23 mouse cellular contexts compared by ENCODE assay signal in genomic region chr10:43276116-43276659, GRCm38 (mm10). TPM values are rescaled to one million over a fixed set of nuclear protein-coding genes. Genes with fewer than 3 reads are reported as not detected.
A peak's percentile ranks its signal among the peaks of the same experiment; 100 is the strongest.
DNase-seq lines count a peak whose midpoint lies in the region; ATAC-seq and TF ChIP-seq lines count a peak whose summit lies in the region.
"Had no signal": no experiment of that assay in that cellular context is flagged by ENCODE, and none has a peak within 500 bp of the region (broad histone marks: within the 10 kb centered on the region; RNA-seq: fewer than 3 reads in every experiment).

No protein-coding gene starts in this region.

- no peaks in the 10 kb centered on the region for H3K9me3 ChIP-seq in neural tube, embryonic 13.5 days
- H3K9me3 ChIP-seq in neural tube, embryonic 15.5 days (replicated peaks), result no peaks in the 10 kb centered on the region
- no peaks in the 10 kb centered on the region for H3K9me3 ChIP-seq in forebrain, postnatal 0 days (ENCODE audit: low read length)
- H3K9me3 ChIP-seq: heart, embryonic 12.5 days; intestine, embryonic 15.5 days; limb, embryonic 12.5 days; liver, embryonic 12.5 days had no signal

- TF ChIP-seq CTCF in forebrain, postnatal 0 days (IDR thresholded peaks at IDR 0.05; ENCODE audit: low read depth), result no peak

- no peak overlapping the region for H3K9ac ChIP-seq in neural tube, embryonic 13.5 days
- no peak overlapping the region for H3K9ac ChIP-seq in neural tube, embryonic 15.5 days (replicated peaks)
- no peak overlapping the region for H3K9ac ChIP-seq in forebrain, postnatal 0 days
- H3K9ac ChIP-seq: heart, embryonic 12.5 days; hindbrain, embryonic 14.5 days; intestine, embryonic 15.5 days; limb, embryonic 12.5 days; liver, embryonic 12.5 days had no signal

- ATAC-seq in neural tube, embryonic 13.5 days (ENCODE audit: low read depth), result peak; percentile 51; the same call in 1 of the 2 replicates
- ATAC-seq in neural tube, embryonic 15.5 days (ENCODE audit: low FRiP score), result no peak
- ATAC-seq in forebrain, postnatal 0 days, result peak; percentile 44; the same call in 1 of the 2 replicates
- ATAC-seq: liver, embryonic 12.5 days had no signal

- intact Hi-C loops in heart, postnatal 25 days (cut with DNase I), result no loop called here

- peaks cover 7% of the 10 kb centered on the region; the same call in 1 of the 2 replicates for H3K27me3 ChIP-seq in neural tube, embryonic 13.5 days
- H3K27me3 ChIP-seq in neural tube, embryonic 15.5 days (replicated peaks), result no peaks in the 10 kb centered on the region
- H3K27me3 ChIP-seq in forebrain, postnatal 0 days (ENCODE audit: insufficient read depth, low read length), result no peaks in the 10 kb centered on the region
- H3K27me3 ChIP-seq: CH12.LX; heart, embryonic 12.5 days; intestine, embryonic 15.5 days; limb, embryonic 12.5 days; liver, embryonic 12.5 days had no signal

- peak; percentile 15 for DNase-seq in heart, adult 11 months
- no peak for DNase-seq in heart, postnatal 25 days (ENCODE audit: low spot score)
- DNase-seq in forebrain, postnatal 0 days, result no peak
- DNase-seq in kidney, postnatal 10 days, result no peak
- DNase-seq in urinary bladder, postnatal 4 days (ENCODE audit: low spot score in 2 of 2), result no peak
- DNase-seq: adrenal gland, adult 8-10 months; cerebellum, adult 11 months; cerebellum, postnatal 14 days; embryo, embryonic 11 days; gastrocnemius, adult 2 months; heart, postnatal 14 days; kidney, postnatal 4 days; lung, adult 2 months; lung, postnatal 36 days; thymus, postnatal 36 days had no signal

- peaks cover 32% of the 10 kb centered on the region for H3K4me1 ChIP-seq in neural tube, embryonic 13.5 days (replicated peaks)
- peaks cover 19% of the 10 kb centered on the region for H3K4me1 ChIP-seq in neural tube, embryonic 15.5 days
- peaks cover 19% of the 10 kb centered on the region for H3K4me1 ChIP-seq in forebrain, postnatal 0 days (ENCODE audit: insufficient read depth)

- no peaks in the 10 kb centered on the region for H3K36me3 ChIP-seq in neural tube, embryonic 13.5 days
- no peaks in the 10 kb centered on the region for H3K36me3 ChIP-seq in neural tube, embryonic 15.5 days
- no peaks in the 10 kb centered on the region for H3K36me3 ChIP-seq in forebrain, postnatal 0 days (ENCODE audit: insufficient read depth)
- H3K36me3 ChIP-seq: heart, embryonic 12.5 days; intestine, embryonic 15.5 days; limb, embryonic 12.5 days; liver, embryonic 12.5 days had no signal

- 21% methylated on average over 1 of the region's 1 CpGs for WGBS in neural tube, embryonic 13.5 days
- 12% methylated on average over 1 of the region's 1 CpGs for WGBS in neural tube, embryonic 15.5 days
- WGBS in forebrain, postnatal 0 days, result 6% methylated on average over 1 of the region's 1 CpGs

- no peak overlapping the region for H3K4me3 ChIP-seq in neural tube, embryonic 13.5 days
- H3K4me3 ChIP-seq in neural tube, embryonic 15.5 days (replicated peaks), result no peak overlapping the region
- no peak overlapping the region for H3K4me3 ChIP-seq in forebrain, postnatal 0 days (ENCODE audit: low read depth, low read length)
- H3K4me3 ChIP-seq: gastrocnemius, adult 2 months; heart, embryonic 12.5 days; intestine, embryonic 15.5 days; limb, embryonic 12.5 days; liver, embryonic 12.5 days had no signal

- H3K27ac ChIP-seq in neural tube, embryonic 13.5 days (replicated peaks), result no peak overlapping the region
- no peak overlapping the region for H3K27ac ChIP-seq in neural tube, embryonic 15.5 days (replicated peaks)
- H3K27ac ChIP-seq in forebrain, postnatal 0 days (ENCODE audit: low read depth, low read length), result no peak overlapping the region
- H3K27ac ChIP-seq: gastrocnemius, adult 2 months; hindbrain, embryonic 14.5 days; intestine, embryonic 15.5 days; liver, embryonic 12.5 days had no signal

- H3K4me2 ChIP-seq in neural tube, embryonic 13.5 days, result no peak overlapping the region
- no peak overlapping the region for H3K4me2 ChIP-seq in neural tube, embryonic 15.5 days
- H3K4me2 ChIP-seq in forebrain, postnatal 0 days (ENCODE audit: low read depth), result no peak overlapping the region
- H3K4me2 ChIP-seq: heart, embryonic 12.5 days; hindbrain, embryonic 14.5 days; intestine, embryonic 15.5 days; limb, embryonic 12.5 days; liver, embryonic 12.5 days had no signal

RNA-seq across cellular contexts. Expression of gene Pdss2, which starts 54.9 kb away (rescaled TPM):
- total RNA-seq in heart, postnatal 25 days (2021), result 10 to 100 TPM; 31.4 to 32.7 TPM
- polyA plus RNA-seq in neural tube, embryonic 13.5 days (2015; fragmentation: Nextera tagmentation; extraction: Ambion mirVana), result 14.0 and 14.6 TPM in 2 replicates
- 16.1 and 16.8 TPM in 2 replicates for polyA plus RNA-seq in neural tube, embryonic 15.5 days (2015; fragmentation: Nextera tagmentation; extraction: Ambion mirVana)
- total RNA-seq in forebrain, postnatal 0 days (2014; rRNA removed), result 20.5 and 21.1 TPM in 2 replicates
- polyA plus RNA-seq in forebrain, postnatal 0 days (2015; fragmentation: Nextera tagmentation; extraction: Ambion mirVana), result 14.0 and 18.4 TPM in 2 replicates
